Mouse (Mus musculus) small intestine, adult 2 months (tissue): ENCODE results near the gene Arid3b. TPM values are rescaled to one million over a fixed set of nuclear protein-coding genes. Genes with fewer than 3 reads are reported as not detected.

Source experiments
- H3K27ac ChIP-seq: fragments of 200-500 bp; 2 replicates; pipeline ENCODE4 v1.5.1; 2012; ENCODE audit warnings: low read depth, low read length, control low read depth, inconsistent platforms; ENCODE audit not compliant: insufficient read depth
- H3K27me3 ChIP-seq: fragments of 200-500 bp; 2 replicates; pipeline ENCODE4 v1.6.1; 2012; ENCODE audit warnings: mild to moderate bottlenecking, moderate library complexity, low read length, inconsistent platforms; ENCODE audit not compliant: control insufficient read depth, insufficient read depth
- H3K36me3 ChIP-seq: fragments of 200-500 bp; 2 replicates; pipeline ENCODE4 v1.6.1; 2012; ENCODE audit warnings: mild to moderate bottlenecking, low read length, control low read depth, inconsistent platforms; ENCODE audit not compliant: control insufficient read depth, insufficient read depth
- H3K4me1 ChIP-seq: fragments of 200-500 bp; 2 replicates; pipeline ENCODE4 v1.6.1; 2012; ENCODE audit warnings: low read length, inconsistent platforms, mixed read lengths; ENCODE audit not compliant: control insufficient read depth, insufficient read depth, insufficient read length
- H3K4me3 ChIP-seq: fragments of 200-500 bp; 2 replicates; pipeline ENCODE4 v1.5.1; 2012; ENCODE audit warnings: low read depth, mild to moderate bottlenecking, control low read depth, inconsistent platforms, low read length, moderate library complexity
- CTCF ChIP-seq: fragments of 200-500 bp; IDR thresholded peaks from 2 replicates; pipeline ENCODE4 v1.5.1; 2012; ENCODE audit warnings: low read depth, mild to moderate bottlenecking, control low read depth, inconsistent platforms, low read length, moderate library complexity, mixed read lengths; ENCODE audit not compliant: insufficient replicate concordance, insufficient read length; ENCODE audit errors: extremely low read depth
- POLR2A ChIP-seq: fragments of 200-500 bp; IDR thresholded peaks from 2 replicates; pipeline ENCODE4 v1.6.1; 2012; ENCODE audit warnings: low read depth, mild to moderate bottlenecking, control low read depth, inconsistent platforms, low read length, moderate library complexity
- WGBS: fragments of 180-500 bp; shearing (Covaris S2); methylation state at CpG from one replicate; pipeline ENCODE4 v1.1.7; 2018; 5-methylcytosine and 5-hydroxymethylcytosine counted together
- polyA plus RNA-seq: library from polyadenylated mRNA; depleted of rRNA; stranded (reverse); fragments of >200 nt; gene quantifications from 2 replicates; pipeline ENCODE4 v1.2.3, GENCODE M21; 2012

The Arid3b gene
- polyA plus RNA-seq, 1 experiment = 13.6 TPM

DNA sequence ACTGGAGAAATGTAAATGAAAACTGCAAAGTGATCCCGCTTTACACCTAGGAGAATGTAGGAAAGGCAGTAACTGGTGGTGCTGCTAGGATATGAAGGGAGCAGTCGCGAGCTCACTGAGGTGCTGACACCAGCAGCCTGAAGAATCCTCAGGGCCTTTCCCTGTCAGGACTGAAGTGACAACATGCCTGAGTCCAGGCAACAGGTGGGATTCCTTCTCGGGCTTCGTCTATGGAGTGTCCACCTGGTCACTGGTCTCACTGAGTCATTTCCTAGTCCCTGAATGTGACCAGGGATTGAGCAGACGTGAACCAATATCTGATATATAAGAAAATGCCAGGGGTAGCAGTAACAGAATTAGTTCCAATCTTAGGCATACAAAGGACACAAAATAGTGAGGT lies 32.2 kb upstream of the Arid3b start:
- no peak for TF ChIP-seq POLR2A
- TF ChIP-seq CTCF = no peak
- Histone ChIP-seq H3K27me3 (no peaks in the 10 kb centered on the region), H3K4me3 (no peak overlapping the region), H3K27ac (no peak overlapping the region), H3K4me1 (no peaks in the 10 kb centered on the region), H3K36me3 (no peaks in the 10 kb centered on the region)
- WGBS = 84% methylated on average over 6 of the region's 6 CpGs

DNA sequence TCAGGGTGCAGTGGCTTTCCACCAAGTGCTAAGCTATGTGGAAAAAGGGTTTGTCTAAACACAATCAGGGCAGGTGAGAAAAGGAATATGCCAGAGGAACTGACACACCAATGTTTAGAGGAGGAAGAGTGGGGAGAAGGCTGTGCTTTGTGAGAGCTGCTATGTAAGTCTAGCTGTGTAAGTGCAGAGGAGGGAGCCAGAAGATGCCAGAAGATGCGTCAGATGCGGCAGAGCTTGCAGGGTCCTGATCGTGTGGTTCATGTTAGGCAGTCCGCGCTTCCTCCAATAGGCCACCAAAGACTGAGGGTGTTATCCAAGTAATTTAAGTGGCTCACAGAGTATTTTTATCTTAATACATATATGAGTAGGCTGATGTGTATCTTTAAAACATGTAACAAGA lies 31.3 kb upstream of the Arid3b start:
- Histone ChIP-seq H3K27me3 (no peaks in the 10 kb centered on the region), H3K27ac (no peak overlapping the region), H3K36me3 (no peaks in the 10 kb centered on the region), H3K4me1 (no peaks in the 10 kb centered on the region), H3K4me3 (no peak overlapping the region)
- WGBS = 88% methylated on average over 5 of the region's 5 CpGs
- TF ChIP-seq CTCF (no peak), POLR2A (no peak)

DNA sequence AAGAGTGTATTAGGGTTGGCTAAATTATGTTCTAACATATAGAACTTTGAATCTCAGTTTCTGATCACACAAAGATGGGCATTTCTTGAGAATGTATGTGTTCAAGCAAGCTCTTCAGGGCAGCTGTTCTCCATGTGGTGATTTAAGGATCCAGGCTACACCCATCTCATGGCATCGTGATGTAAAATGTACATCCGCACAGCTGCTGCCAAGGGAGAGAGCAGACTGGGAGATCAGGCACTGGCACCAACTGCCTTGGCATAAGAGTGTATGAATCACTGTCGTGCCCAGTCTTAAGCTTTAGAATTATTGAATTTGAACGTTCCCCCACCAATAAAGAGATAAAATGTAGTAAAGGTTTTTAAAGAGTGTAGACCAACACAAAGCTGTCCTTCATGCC lies 30.6 kb upstream of the Arid3b start:
- Histone ChIP-seq H3K27me3 (no peaks in the 10 kb centered on the region), H3K36me3 (no peaks in the 10 kb centered on the region), H3K4me1 (no peaks in the 10 kb centered on the region), H3K4me3 (no peak overlapping the region), H3K27ac (no peak overlapping the region)
- WGBS = 79% methylated on average over 4 of the region's 4 CpGs
- TF ChIP-seq POLR2A (no peak), CTCF (no peak)

DNA sequence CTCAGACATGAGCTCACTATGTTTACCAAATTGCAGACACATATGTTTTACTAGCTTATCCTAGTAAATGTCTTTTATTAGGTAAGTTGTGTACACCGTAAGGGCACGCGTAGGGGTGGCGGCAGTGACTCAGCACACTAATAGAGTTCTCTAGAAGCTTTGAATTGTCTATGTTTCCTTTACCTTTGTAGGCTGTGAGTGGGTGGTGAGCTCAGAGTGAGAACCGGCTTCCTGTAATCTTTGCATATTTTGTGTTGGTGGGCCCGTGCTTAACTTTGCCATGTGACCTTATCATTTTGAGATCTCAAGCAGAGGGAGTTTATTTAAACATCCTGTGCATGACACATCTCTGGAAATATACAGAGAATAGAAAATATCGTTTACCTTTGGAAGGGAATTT lies 29.9 kb upstream of the Arid3b start:
- Histone ChIP-seq H3K36me3 (no peaks in the 10 kb centered on the region), H3K4me3 (no peak overlapping the region), H3K27ac (no peak overlapping the region), H3K27me3 (no peaks in the 10 kb centered on the region), H3K4me1 (no peaks in the 10 kb centered on the region)
- TF ChIP-seq POLR2A = no peak
- no peak for TF ChIP-seq CTCF
- WGBS = 67% methylated on average over 7 of the region's 7 CpGs

DNA sequence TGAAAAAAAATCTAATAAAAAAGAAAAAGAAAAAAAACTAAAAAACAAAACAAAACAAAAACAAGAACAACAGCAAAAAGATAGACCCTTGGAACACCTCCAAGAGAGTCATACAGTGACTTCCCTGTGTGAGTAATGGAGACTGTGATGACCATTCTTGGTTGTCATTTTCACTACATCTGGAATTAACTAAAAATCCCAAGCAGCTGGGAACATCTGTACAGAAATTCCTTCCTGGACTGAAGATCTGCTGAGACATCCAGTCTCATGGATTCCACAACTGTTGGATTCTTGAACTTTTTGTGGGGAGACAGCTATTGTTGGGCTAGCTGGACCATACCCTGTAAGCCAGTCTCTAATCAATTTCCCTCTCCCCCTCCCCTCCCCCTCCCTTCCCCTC lies 27.7 kb upstream of the Arid3b start:
- H3K4me3 ChIP-seq = no peak overlapping the region
- H3K4me1 ChIP-seq = no peaks in the 10 kb centered on the region
- no peak overlapping the region for H3K27ac ChIP-seq
- no peaks in the 10 kb centered on the region for H3K36me3 ChIP-seq
- no peaks in the 10 kb centered on the region for H3K27me3 ChIP-seq
- TF ChIP-seq CTCF (no peak), POLR2A (no peak)

DNA sequence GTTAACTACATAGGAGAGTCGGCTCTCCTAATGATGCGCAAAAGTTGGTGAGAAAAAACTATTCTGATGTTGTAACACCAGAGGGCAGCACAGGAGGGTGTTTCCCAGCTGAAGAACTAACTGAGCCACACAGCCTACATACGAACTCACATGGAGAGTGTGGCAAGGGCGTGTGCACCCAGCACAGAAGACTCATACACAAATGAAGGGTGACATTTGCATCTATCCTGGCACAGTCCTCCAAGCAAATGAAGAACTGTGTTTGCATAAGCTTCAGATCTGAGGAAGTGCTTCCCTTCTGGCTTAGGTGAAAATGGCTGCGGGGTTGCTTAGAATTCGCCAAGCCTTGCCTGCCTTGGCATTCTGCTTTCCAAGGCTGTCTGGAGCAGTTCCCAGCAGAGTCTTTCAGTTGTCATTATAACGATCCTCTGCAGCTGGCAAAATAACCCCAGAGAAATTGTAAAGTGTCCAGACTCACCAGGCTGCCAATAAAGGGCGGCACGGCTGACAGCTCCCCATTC lies 25.4 kb upstream of the Arid3b start:
- TF ChIP-seq POLR2A = no peak
- TF ChIP-seq CTCF = peak; percentile 47; the same call in 1 of the 2 replicates
- 43% methylated on average over 9 of the region's 9 CpGs for WGBS
- Histone ChIP-seq H3K4me1 (no peaks in the 10 kb centered on the region), H3K36me3 (no peaks in the 10 kb centered on the region), H3K27me3 (no peaks in the 10 kb centered on the region), H3K4me3 (no peak overlapping the region), H3K27ac (no peak overlapping the region)

DNA sequence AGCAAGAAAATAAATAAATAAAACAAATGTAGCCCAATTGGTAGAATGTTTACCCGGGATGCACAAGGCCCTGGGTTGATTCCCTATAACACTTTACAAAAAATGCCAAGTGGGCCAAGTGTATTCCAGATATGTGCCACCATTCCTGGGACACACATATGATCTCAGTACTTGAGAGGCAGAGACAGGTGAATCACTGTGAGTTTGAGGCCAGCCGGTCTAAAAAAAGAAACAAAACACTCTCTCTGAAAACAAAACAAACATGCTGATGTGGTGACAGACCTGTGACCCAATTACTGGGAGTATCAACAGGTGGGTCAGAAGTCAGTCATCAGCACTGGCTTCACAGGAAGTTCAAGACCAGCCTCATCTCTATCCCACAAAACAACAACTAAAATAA lies 19.9 kb upstream of the Arid3b start:
- H3K4me3 ChIP-seq = no peak overlapping the region
- no peaks in the 10 kb centered on the region for H3K27me3 ChIP-seq
- no peak for TF ChIP-seq POLR2A
- no peak for TF ChIP-seq CTCF
- 74% methylated on average over 2 of the region's 2 CpGs for WGBS
- H3K4me1 ChIP-seq = no peaks in the 10 kb centered on the region
- no peaks in the 10 kb centered on the region for H3K36me3 ChIP-seq
- H3K27ac ChIP-seq = no peak overlapping the region

DNA sequence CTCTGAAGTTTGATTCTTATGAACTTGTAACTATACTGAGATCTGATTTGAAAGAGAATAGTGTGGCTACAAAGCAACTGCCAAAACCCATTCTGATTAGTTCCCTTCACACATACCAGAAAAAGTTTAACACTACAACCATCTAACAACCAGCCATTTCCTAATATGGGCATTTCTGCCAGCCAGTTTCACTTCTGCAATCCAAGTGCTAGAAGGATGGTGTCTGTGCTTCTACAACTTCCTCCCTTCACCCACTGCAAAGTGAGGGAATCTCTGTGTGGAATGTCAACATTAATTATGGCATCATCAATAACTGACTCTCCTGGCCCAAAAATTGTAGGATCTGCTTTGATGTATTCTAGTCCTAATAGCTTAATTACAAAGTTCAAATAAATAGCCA lies 17.7 kb upstream of the Arid3b start:
- no peaks in the 10 kb centered on the region for H3K27me3 ChIP-seq
- no peaks in the 10 kb centered on the region for H3K36me3 ChIP-seq
- no peak overlapping the region for H3K4me3 ChIP-seq
- H3K4me1 ChIP-seq = no peaks in the 10 kb centered on the region
- TF ChIP-seq POLR2A (no peak), CTCF (no peak)
- no peak overlapping the region for H3K27ac ChIP-seq
